Mouse (Mus musculus): ENCODE measurements around the gene Traf7. TPM values are rescaled to one million over a fixed set of nuclear protein-coding genes. Genes with fewer than 3 reads are reported as not detected.

Traf7 gene
- polyA plus RNA-seq, 1 experiment from 2014 or later = 104 TPM

DNA sequence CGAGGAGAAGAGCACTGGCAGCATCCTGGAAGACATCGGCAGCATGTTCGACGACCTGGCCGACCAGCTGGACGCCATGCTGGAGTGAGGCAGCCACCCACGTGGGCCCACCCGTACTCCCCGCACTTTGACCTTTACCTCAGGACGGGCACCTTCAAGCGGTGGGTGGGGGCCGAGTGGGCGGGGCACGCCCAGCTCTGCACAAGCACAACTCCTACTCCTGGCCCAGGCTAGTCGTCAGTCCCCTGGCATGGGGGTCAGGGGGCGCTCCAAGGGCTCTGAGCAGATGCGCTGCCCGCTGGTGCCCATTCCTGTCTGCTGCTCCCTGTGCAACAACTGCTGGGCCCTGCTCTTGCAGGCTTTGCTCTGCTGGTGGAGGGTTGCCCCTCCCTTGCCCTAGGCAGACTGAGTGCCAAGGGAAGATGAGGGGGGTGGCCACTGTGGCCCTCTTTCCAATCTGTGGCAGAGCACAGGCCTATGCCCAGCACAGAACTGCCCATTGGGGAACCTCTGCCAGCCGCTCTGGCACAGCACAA lies 20.5 kb downstream of the Traf7 start:
- DNase-seq (ENCODE audit: low spot score) (no peak), ATAC-seq (replicated peaks; ENCODE audit: low FRiP score, low TSS enrichment, low read depth) (peak; percentile 16)
- no peak overlapping the region for H3K4me3 ChIP-seq (ENCODE audit: low read depth, low read length)

DNA sequence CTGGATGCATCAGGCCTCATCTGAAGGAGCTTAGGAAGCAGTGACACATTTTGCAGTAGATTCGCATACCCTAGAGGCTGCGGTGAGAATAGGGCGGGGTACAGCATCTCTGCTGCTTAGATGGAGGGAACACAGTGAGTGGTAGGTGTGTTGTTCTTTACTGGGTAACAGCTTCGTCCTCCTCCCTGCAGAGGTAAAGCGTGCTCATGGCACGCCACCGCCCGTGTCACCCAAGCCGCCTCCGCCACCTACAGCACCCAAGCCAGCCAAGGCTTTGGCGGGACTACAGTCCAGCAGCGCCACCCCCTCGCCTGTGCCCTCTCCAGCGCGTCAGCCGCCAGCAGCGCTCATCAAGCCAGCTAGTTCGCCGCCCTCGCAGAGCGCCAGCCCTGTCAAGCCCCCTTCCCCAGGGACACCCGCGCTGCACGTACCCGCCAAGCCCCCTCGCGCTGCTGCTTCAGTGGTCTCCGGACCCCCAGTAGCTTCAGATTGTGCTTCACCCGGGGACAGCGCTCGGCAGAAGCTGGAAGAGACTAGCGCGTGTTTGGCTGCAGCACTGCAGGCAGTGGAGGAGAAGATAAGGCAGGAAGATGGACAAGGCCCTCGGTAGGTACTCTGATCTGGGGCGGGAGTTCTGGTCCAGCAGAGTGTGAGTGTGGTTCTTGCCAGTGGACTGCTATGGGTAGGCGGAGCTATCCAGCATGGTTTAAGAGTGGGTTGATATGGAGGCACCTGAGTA lies 21.2 kb downstream of the Traf7 start:
- Histone ChIP-seq H3K36me3 (ENCODE audit: control insufficient read depth, insufficient read depth, low read length) (peaks cover 39% of the 10 kb centered on the region), H3K4me1 (replicated peaks; ENCODE audit: control insufficient read depth, insufficient read depth, low read length) (no peaks in the 10 kb centered on the region), H3K27me3 (replicated peaks; ENCODE audit: control insufficient read depth, insufficient read depth, low read length) (no peaks in the 10 kb centered on the region), H3K4me3 (ENCODE audit: low read depth, low read length) (no peak overlapping the region), H3K4me2 (ENCODE audit: low read length) (peak overlapping the region; percentile 31), H3K9me3 (ENCODE audit: control insufficient read depth, low read length) (no peaks in the 10 kb centered on the region), H3K27ac (ENCODE audit: low read depth) (no peak overlapping the region), H3K9ac (ENCODE audit: low read length) (no peak overlapping the region)
- DNase-seq (ENCODE audit: low spot score) (no peak), ATAC-seq (replicated peaks; ENCODE audit: low FRiP score, low TSS enrichment, low read depth) (0 out of 2 replicates have a peak, but pooled peaks have one; percentile 18)
- 31% methylated on average over 34 of the region's 36 CpGs for WGBS

More for the DNA sequence above, 20.5 kb downstream of the Traf7 start:
- WGBS = 40% methylated on average over 19 of the region's 19 CpGs
- Histone ChIP-seq H3K9me3 (ENCODE audit: control insufficient read depth, low read length) (no peaks in the 10 kb centered on the region), H3K4me2 (ENCODE audit: low read length) (0 out of 2 replicates have a peak overlapping the region, but pooled peaks have one; percentile 1), H3K27me3 (replicated peaks; ENCODE audit: control insufficient read depth, insufficient read depth, low read length) (no peaks in the 10 kb centered on the region), H3K27ac (ENCODE audit: low read depth) (no peak overlapping the region), H3K36me3 (ENCODE audit: control insufficient read depth, insufficient read depth, low read length) (peaks cover 46% of the 10 kb centered on the region), H3K9ac (ENCODE audit: low read length) (no peak overlapping the region), H3K4me1 (replicated peaks; ENCODE audit: control insufficient read depth, insufficient read depth, low read length) (no peaks in the 10 kb centered on the region)

DNA sequence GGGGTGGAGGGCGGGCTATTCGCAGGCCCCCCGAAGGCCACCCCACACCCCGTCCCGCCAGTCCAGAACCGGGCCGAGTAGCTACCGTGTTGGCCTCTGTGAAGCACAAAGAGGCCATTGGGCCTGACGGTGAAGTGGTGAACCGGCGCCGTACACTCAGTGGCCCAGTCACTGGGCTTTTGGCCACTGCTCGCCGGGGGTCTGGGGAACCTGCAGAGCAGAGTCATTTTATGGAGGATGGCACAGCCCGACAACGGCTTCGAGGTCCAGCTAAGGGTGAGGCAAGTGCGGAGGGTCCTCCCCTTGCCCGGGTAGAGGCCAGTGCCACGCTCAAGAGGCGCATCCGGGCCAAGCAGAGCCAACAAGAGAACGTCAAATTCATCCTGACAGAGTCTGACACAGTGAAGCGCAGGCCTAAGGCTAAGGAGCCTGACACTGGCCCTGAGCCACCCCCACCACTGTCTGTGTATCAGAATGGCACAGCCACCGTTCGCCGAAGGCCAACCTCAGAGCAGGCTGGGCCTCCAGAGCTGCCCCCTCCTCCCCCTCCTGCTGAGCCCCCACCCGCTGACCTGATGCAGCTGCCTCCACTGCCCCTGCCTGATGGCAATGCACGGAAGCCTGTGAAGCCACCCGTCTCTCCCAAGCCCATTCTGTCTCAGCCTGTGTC lies 22.3 kb downstream of the Traf7 start:
- no peaks in the 10 kb centered on the region for H3K4me1 ChIP-seq (replicated peaks; ENCODE audit: control insufficient read depth, insufficient read depth, low read length)
- H3K9me3 ChIP-seq (ENCODE audit: control insufficient read depth, low read length) = no peaks in the 10 kb centered on the region
- H3K27ac ChIP-seq (ENCODE audit: low read depth) = no peak overlapping the region
- WGBS = 88% methylated on average over 30 of the region's 30 CpGs
- ATAC-seq (replicated peaks; ENCODE audit: low FRiP score, low TSS enrichment, low read depth) (no peak), DNase-seq (ENCODE audit: low spot score) (no peak)
- H3K4me3 ChIP-seq (ENCODE audit: low read depth, low read length) = no peak overlapping the region
- no peaks in the 10 kb centered on the region for H3K27me3 ChIP-seq (replicated peaks; ENCODE audit: control insufficient read depth, insufficient read depth, low read length)
- H3K9ac ChIP-seq (ENCODE audit: low read length) = no peak overlapping the region
- H3K4me2 ChIP-seq (ENCODE audit: low read length) = no peak overlapping the region
- peaks cover 28% of the 10 kb centered on the region for H3K36me3 ChIP-seq (ENCODE audit: control insufficient read depth, insufficient read depth, low read length)

DNA sequence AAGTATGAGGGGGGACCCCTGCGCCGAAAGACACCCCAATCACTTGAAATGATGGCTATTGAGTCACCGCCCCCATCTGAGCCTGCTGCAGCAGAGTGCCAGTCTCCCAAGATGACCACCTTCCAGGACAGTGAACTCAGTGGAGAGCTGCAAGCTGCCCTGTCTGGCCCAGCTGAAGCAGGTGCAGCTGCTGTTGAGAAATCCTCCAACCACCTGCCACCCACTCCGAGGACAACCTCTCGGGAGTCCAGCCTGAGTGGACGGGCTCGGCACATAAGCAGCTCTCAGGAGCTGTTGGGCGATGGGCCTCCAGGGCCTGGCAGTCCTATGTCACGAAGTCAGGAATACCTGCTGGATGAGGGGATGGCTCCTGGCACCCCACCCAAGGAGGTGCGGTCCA lies 23.7 kb downstream of the Traf7 start:
- Histone ChIP-seq H3K4me3 (ENCODE audit: low read depth, low read length) (no peak overlapping the region), H3K9me3 (ENCODE audit: control insufficient read depth, low read length) (no peaks in the 10 kb centered on the region), H3K27me3 (replicated peaks; ENCODE audit: control insufficient read depth, insufficient read depth, low read length) (no peaks in the 10 kb centered on the region), H3K27ac (ENCODE audit: low read depth) (no peak overlapping the region), H3K4me1 (replicated peaks; ENCODE audit: control insufficient read depth, insufficient read depth, low read length) (no peaks in the 10 kb centered on the region), H3K36me3 (ENCODE audit: control insufficient read depth, insufficient read depth, low read length) (peaks cover 15% of the 10 kb centered on the region), H3K4me2 (ENCODE audit: low read length) (no peak overlapping the region), H3K9ac (ENCODE audit: low read length) (no peak overlapping the region)
- ATAC-seq (replicated peaks; ENCODE audit: low FRiP score, low TSS enrichment, low read depth) (no peak), DNase-seq (ENCODE audit: low spot score) (no peak)
- 91% methylated on average over 10 of the region's 10 CpGs for WGBS

DNA sequence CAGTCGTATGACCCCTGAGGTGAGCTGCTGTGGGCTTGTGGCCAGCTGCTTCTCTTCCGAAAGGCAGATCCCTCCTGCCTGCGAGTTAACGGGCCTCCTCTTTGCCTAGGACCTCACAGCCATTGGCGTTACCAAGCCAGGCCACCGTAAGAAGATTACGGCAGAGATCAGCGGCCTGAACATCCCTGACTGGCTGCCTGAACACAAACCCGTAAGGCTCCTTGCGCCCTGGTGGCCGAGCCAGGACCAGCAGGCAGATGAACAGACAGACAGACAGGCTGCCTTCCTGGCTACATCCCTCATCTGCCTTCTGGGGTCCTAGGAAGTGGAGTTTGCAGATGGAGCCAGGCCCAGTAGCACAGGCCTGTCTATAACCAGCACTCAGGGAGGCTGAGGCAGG lies 25.5 kb downstream of the Traf7 start:
- H3K4me1 ChIP-seq (replicated peaks; ENCODE audit: control insufficient read depth, insufficient read depth, low read length) = no peaks in the 10 kb centered on the region
- no peaks in the 10 kb centered on the region for H3K27me3 ChIP-seq (replicated peaks; ENCODE audit: control insufficient read depth, insufficient read depth, low read length)
- H3K9ac ChIP-seq (ENCODE audit: low read length) = no peak overlapping the region
- H3K9me3 ChIP-seq (ENCODE audit: control insufficient read depth, low read length) = no peaks in the 10 kb centered on the region
- H3K27ac ChIP-seq (ENCODE audit: low read depth) = no peak overlapping the region
- no peaks in the 10 kb centered on the region for H3K36me3 ChIP-seq (ENCODE audit: control insufficient read depth, insufficient read depth, low read length)
- ATAC-seq (replicated peaks; ENCODE audit: low FRiP score, low TSS enrichment, low read depth) = no peak
- no peak overlapping the region for H3K4me2 ChIP-seq (ENCODE audit: low read length)
- DNase-seq (ENCODE audit: low spot score) = no peak
- H3K4me3 ChIP-seq (ENCODE audit: low read depth, low read length) = no peak overlapping the region
- WGBS = 32% methylated on average over 11 of the region's 11 CpGs

DNA sequence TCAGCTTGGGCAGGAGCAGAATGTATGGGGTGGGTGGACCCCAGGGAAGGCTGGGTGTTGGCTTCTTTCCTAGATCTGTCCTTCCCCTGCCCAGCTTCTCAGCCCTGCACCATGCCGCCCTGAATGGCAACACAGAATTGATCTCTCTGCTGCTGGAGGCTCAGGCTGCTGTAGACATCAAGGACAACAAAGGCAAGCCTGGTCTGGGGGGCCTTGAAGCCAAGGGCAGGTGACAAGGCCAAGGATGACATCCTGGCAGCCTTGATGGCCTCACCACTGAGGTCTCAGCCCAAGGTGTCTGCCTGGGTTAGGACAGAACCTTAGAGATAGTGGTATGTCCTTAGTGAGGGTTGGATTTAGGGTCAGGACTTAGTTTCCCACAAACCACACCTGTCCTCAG lies 31.7 kb downstream of the Traf7 start:
- H3K27ac ChIP-seq (ENCODE audit: low read depth) = no peak overlapping the region
- 79% methylated on average over 1 of the region's 1 CpGs for WGBS
- no peaks in the 10 kb centered on the region for H3K9me3 ChIP-seq (ENCODE audit: control insufficient read depth, low read length)
- H3K4me2 ChIP-seq (ENCODE audit: low read length) = no peak overlapping the region
- no peak overlapping the region for H3K4me3 ChIP-seq (ENCODE audit: low read depth, low read length)
- DNase-seq (ENCODE audit: low spot score) (no peak), ATAC-seq (replicated peaks; ENCODE audit: low FRiP score, low TSS enrichment, low read depth) (no peak)
- H3K4me1 ChIP-seq (replicated peaks; ENCODE audit: control insufficient read depth, insufficient read depth, low read length) = no peaks in the 10 kb centered on the region
- H3K36me3 ChIP-seq (ENCODE audit: control insufficient read depth, insufficient read depth, low read length) = no peaks in the 10 kb centered on the region
- H3K27me3 ChIP-seq (replicated peaks; ENCODE audit: control insufficient read depth, insufficient read depth, low read length) = no peaks in the 10 kb centered on the region
- no peak overlapping the region for H3K9ac ChIP-seq (ENCODE audit: low read length)

DNA sequence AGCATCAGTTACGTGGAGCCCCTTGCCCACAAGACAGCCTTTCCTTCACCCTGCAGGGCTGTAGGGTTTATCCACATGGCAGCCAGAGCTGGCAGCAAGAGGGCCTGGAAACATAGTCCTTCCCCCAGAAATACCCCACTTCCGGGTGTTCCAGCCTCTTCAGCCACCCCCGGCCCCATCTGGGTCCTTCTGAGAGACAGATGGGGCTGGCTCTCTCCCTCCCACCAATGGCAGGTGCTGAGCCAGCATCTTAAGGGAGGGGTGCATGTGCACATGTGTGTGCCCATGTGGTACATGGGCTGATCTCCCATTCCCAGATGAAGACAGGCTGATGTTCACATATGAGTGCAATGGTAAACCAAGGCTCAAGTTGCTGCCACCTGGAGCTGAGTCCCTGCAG lies 32.3 kb downstream of the Traf7 start:
- 86% methylated on average over 3 of the region's 3 CpGs for WGBS

DNA sequence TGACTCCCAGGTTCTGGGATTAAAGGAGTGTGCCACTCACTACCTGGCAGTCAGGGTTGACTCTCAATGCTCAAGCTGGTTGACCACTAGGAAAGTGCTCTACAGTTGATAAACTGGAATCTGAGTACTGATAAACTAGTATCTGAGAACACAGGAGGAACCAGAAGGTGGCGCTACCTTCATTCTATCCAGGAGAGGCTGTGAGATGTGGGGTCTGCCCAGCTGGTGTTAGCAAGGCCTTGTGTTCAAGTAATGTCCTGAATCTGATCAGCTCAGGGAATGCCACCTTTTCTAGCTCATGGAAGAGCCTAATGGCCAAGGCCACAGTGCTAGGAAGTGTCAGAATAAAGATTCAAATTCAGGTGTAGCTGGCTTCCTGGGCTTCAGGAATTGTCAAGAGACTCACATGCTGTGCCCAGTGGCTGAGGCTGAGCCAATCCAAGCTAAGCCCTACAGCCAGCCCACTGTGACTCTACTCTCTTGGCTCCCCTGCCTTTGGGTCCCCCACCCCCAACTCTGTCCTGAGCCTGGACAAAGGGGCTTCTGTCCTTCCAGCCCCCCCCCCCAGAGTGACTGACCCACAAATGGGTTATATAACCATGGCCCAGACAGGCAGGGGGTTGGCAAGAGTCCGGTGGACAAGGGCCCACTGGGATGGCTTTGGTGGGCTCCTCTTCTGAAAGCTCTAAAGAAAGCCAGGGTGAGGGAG lies 33.0 kb downstream of the Traf7 start:
- ATAC-seq (replicated peaks; ENCODE audit: low FRiP score, low TSS enrichment, low read depth) (no peak), DNase-seq (ENCODE audit: low spot score) (peak; percentile 73)
- no peaks in the 10 kb centered on the region for H3K4me1 ChIP-seq (replicated peaks; ENCODE audit: control insufficient read depth, insufficient read depth, low read length)
- H3K36me3 ChIP-seq (ENCODE audit: control insufficient read depth, insufficient read depth, low read length) = no peaks in the 10 kb centered on the region
- H3K4me3 ChIP-seq (ENCODE audit: low read depth, low read length) = no peak overlapping the region
- H3K27ac ChIP-seq (ENCODE audit: low read depth) = no peak overlapping the region
- 41% methylated on average over 2 of the region's 2 CpGs for WGBS
- H3K4me2 ChIP-seq (ENCODE audit: low read length) = no peak overlapping the region
- H3K27me3 ChIP-seq (replicated peaks; ENCODE audit: control insufficient read depth, insufficient read depth, low read length) = peaks cover 5% of the 10 kb centered on the region; the same call in 1 of the 2 replicates
- no peaks in the 10 kb centered on the region for H3K9me3 ChIP-seq (ENCODE audit: control insufficient read depth, low read length)
- no peak overlapping the region for H3K9ac ChIP-seq (ENCODE audit: low read length)

More for the DNA sequence above, 32.3 kb downstream of the Traf7 start:
- H3K9ac ChIP-seq (ENCODE audit: low read length) = no peak overlapping the region
- no peak overlapping the region for H3K27ac ChIP-seq (ENCODE audit: low read depth)
- no peak overlapping the region for H3K4me2 ChIP-seq (ENCODE audit: low read length)
- no peak overlapping the region for H3K4me3 ChIP-seq (ENCODE audit: low read depth, low read length)
- DNase-seq (ENCODE audit: low spot score) = no peak
- ATAC-seq (replicated peaks; ENCODE audit: low FRiP score, low TSS enrichment, low read depth) = no peak
- H3K36me3 ChIP-seq (ENCODE audit: control insufficient read depth, insufficient read depth, low read length) = no peaks in the 10 kb centered on the region
- no peaks in the 10 kb centered on the region for H3K27me3 ChIP-seq (replicated peaks; ENCODE audit: control insufficient read depth, insufficient read depth, low read length)
- no peaks in the 10 kb centered on the region for H3K9me3 ChIP-seq (ENCODE audit: control insufficient read depth, low read length)
- H3K4me1 ChIP-seq (replicated peaks; ENCODE audit: control insufficient read depth, insufficient read depth, low read length) = no peaks in the 10 kb centered on the region
